Mouse (Mus musculus): Measurements from ENCODE around the gene Rasgef1b. TPM values are rescaled to one million over a fixed set of nuclear protein-coding genes. Genes with fewer than 3 reads are reported as not detected.
A peak's percentile ranks its signal among the peaks of the same experiment; 100 is the strongest.

The Rasgef1b gene
- total and polyA plus RNA-seq, 2 experiments: 4.0 to 20.4 TPM

DNA sequence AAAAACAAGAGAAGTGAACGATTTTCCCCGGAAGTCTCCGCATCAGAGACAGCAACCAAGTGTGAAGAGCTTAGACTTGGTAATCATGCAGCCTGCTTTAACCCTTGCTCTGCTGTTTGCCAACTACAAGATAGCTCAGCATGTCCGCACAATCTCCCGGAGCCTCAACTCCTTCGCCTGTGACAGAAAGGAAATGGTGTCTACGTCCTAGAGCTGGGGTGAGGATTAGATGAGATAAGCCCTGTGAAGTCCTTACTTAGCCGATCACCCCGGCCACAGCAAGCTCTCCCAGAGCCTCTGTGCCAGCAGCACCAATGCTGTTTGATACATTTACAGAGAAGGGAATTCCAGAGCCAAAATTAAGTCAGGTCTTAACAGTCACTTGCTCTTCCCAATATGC, 235.0 kb downstream of the Rasgef1b start:
- no peak for TF ChIP-seq CTCF (IDR thresholded peaks at IDR 0.05; ENCODE audit: low read depth, low read length)
- no peak for TF ChIP-seq POLR2A (IDR thresholded peaks at IDR 0.05; ENCODE audit: extremely low read depth, insufficient read depth, low read length)
- H3K4me3 ChIP-seq (ENCODE audit: insufficient read depth, low read depth, low read length): no peak overlapping the region
- no peak overlapping the region for H3K27ac ChIP-seq (replicated peaks; ENCODE audit: insufficient read depth, low read depth, low read length)
- no peaks in the 10 kb centered on the region for H3K79me2 ChIP-seq (ENCODE audit: control insufficient read depth, insufficient read depth, low read length)
- no peak overlapping the region for H3K9ac ChIP-seq (ENCODE audit: low read depth, low read length)
- peaks cover 2% of the 10 kb centered on the region; the same call in 1 of the 2 replicates for H3K4me1 ChIP-seq (ENCODE audit: control insufficient read depth, insufficient read depth, low read length)
- no peaks in the 10 kb centered on the region for H3K36me3 ChIP-seq (ENCODE audit: control insufficient read depth, insufficient read depth, low read length)
- WGBS: 76% methylated on average over 9 of the region's 9 CpGs
- H3K27me3 ChIP-seq (ENCODE audit: control insufficient read depth, insufficient read depth, low read length): no peaks in the 10 kb centered on the region
- no peak for DNase-seq (ENCODE audit: extremely low read depth, low read depth, low spot score)

DNA sequence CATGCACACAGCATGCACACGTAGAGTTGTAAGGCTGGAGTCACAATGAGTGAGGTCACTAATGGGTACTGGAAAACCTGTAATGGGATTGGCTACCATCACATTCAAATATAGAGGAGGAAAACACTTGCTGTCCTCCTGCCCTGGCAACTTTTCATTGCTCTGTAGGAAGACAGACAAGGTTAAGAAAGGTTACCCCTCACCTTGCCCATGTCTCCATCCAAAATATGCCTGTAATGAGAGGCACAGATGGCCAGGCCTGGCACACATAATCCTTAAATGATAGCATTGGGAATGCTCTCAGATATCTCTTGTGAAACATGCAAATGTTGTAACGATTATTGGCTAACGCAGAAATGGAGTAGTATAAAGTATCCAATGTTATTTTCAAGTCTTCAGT, 235.8 kb downstream of the Rasgef1b start:
- Histone ChIP-seq H3K9ac (ENCODE audit: low read depth, low read length) (no peak overlapping the region), H3K79me2 (ENCODE audit: control insufficient read depth, insufficient read depth, low read length) (no peaks in the 10 kb centered on the region), H3K4me1 (ENCODE audit: control insufficient read depth, insufficient read depth, low read length) (peaks cover 2% of the 10 kb centered on the region; the same call in 1 of the 2 replicates), H3K27me3 (ENCODE audit: control insufficient read depth, insufficient read depth, low read length) (no peaks in the 10 kb centered on the region), H3K36me3 (ENCODE audit: control insufficient read depth, insufficient read depth, low read length) (no peaks in the 10 kb centered on the region), H3K4me3 (ENCODE audit: insufficient read depth, low read depth, low read length) (no peak overlapping the region), H3K27ac (replicated peaks; ENCODE audit: insufficient read depth, low read depth, low read length) (no peak overlapping the region)
- TF ChIP-seq CTCF (IDR thresholded peaks at IDR 0.05; ENCODE audit: low read depth, low read length) (no peak), POLR2A (IDR thresholded peaks at IDR 0.05; ENCODE audit: extremely low read depth, insufficient read depth, low read length) (no peak)
- no peak for DNase-seq (ENCODE audit: extremely low read depth, low read depth, low spot score)
- WGBS: 90% methylated on average over 3 of the region's 3 CpGs

DNA sequence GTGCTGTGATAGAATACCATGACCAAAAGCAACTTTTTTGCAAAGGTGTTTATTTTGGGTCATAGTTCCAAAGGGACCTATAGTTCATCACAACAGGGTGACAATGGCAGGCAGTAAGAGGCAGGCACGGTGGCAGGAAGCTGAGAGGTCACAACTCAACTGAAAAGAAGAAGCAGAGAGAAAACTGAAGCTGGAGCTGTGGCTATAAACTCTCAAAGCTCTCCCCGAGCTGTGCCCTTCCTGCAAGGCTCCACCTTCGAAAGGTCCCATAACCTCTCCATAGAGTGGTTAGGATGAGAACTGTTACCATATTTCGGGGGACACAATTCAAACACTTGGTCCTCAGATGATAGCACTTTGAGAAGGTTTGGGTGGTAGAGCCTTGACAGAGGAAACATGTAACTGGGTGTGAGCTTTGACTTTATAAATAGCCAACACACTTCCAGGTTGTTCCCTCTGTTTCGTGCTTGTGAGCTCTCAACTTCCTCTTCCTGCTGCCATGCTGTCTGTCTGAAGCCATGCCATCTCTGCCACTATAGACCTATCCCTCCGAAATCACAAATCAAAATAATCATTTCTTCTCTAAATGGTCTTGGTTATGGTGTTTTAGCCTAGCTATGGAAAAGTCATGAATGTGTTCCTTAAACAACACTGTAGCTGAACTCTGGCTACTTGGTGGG, 240.2 kb downstream of the Rasgef1b start:
- no peaks in the 10 kb centered on the region for H3K27me3 ChIP-seq (ENCODE audit: control insufficient read depth, insufficient read depth, low read length)
- H3K36me3 ChIP-seq (ENCODE audit: control insufficient read depth, insufficient read depth, low read length): no peaks in the 10 kb centered on the region
- H3K4me1 ChIP-seq (ENCODE audit: control insufficient read depth, insufficient read depth, low read length): no peaks in the 10 kb centered on the region
- no peak for TF ChIP-seq POLR2A (IDR thresholded peaks at IDR 0.05; ENCODE audit: extremely low read depth, insufficient read depth, low read length)
- no peak for TF ChIP-seq CTCF (IDR thresholded peaks at IDR 0.05; ENCODE audit: low read depth, low read length)
- no peak for DNase-seq (ENCODE audit: extremely low read depth, low read depth, low spot score)
- H3K79me2 ChIP-seq (ENCODE audit: control insufficient read depth, insufficient read depth, low read length): no peaks in the 10 kb centered on the region
- 79% methylated on average over 6 of the region's 6 CpGs for WGBS
- H3K9ac ChIP-seq (ENCODE audit: low read depth, low read length): no peak overlapping the region
- H3K4me3 ChIP-seq (ENCODE audit: insufficient read depth, low read depth, low read length): no peak overlapping the region
- no peak overlapping the region for H3K27ac ChIP-seq (replicated peaks; ENCODE audit: insufficient read depth, low read depth, low read length)

DNA sequence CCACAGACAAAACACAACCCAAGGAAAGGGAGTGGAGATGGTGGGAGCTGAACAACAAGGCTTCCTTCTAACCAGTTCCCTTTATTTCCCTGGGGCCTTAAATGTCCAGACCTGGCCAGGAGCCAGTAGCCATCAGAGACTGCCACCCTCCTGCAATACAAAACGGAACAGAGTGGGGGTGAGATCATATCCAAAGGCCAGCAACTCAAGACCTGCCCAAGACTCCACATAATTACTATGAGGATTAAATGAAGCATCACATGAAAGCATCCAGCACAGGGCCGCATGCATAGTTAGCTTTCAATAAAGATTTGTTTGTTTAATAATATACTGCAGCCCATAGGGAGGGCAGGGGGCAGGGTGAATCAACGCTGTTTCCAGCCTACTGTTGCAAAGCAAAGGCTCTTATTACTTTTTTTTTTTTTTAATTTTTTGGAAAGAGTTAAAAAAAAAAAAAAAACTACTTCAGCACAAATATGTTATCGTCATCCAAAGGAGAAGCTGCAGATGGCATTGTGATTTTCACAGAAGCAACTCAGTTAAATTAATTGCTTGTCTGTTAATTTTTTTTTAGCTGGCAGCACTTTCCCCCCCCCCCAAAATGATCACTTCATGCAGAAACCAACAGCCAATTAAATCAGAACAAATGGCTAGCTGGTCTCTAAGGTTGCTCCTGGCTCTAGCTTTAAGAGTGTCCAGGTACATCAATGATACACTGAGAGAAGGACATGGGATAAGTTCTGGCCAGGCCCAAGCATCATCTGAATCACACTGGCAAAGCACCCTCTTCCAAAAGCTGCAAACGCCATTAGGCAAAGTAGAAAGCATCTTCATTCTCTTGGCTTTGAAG, 241.6 kb downstream of the Rasgef1b start:
- H3K4me3 ChIP-seq (ENCODE audit: insufficient read depth, low read depth, low read length): no peak overlapping the region
- H3K4me1 ChIP-seq (ENCODE audit: control insufficient read depth, insufficient read depth, low read length): no peaks in the 10 kb centered on the region
- peak; percentile 11 for DNase-seq (ENCODE audit: extremely low read depth, low read depth, low spot score)
- TF ChIP-seq CTCF (IDR thresholded peaks at IDR 0.05; ENCODE audit: low read depth, low read length): no peak
- no peak for TF ChIP-seq POLR2A (IDR thresholded peaks at IDR 0.05; ENCODE audit: extremely low read depth, insufficient read depth, low read length)
- no peak overlapping the region for H3K27ac ChIP-seq (replicated peaks; ENCODE audit: insufficient read depth, low read depth, low read length)
- 86% methylated on average over 5 of the region's 5 CpGs for WGBS
- no peaks in the 10 kb centered on the region for H3K79me2 ChIP-seq (ENCODE audit: control insufficient read depth, insufficient read depth, low read length)
- no peaks in the 10 kb centered on the region for H3K27me3 ChIP-seq (ENCODE audit: control insufficient read depth, insufficient read depth, low read length)
- no peak overlapping the region for H3K9ac ChIP-seq (ENCODE audit: low read depth, low read length)
- no peaks in the 10 kb centered on the region for H3K36me3 ChIP-seq (ENCODE audit: control insufficient read depth, insufficient read depth, low read length)

DNA sequence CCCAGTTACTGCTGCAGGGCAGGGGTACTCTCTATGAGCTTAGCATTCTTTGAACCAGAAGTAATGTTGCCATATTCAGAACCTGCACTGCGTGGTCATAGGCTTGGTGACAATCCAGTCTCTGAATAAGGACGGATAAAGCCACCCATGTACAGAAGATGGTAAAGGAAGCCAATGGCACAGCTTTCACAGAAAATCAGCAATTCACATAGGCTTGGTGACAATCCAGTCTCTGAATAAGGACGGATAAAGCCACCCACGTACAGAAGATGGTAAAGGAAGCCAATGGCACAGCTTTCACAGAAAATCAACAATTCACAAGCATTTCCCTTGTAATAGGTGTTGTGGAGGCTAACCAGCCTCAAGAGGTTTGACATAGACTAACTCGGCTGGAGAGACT, 245.7 kb downstream of the Rasgef1b start:
- 94% methylated on average over 5 of the region's 5 CpGs for WGBS

More for the DNA sequence above, 245.7 kb downstream of the Rasgef1b start:
- TF ChIP-seq POLR2A (IDR thresholded peaks at IDR 0.05; ENCODE audit: extremely low read depth, insufficient read depth, low read length): no peak
- TF ChIP-seq CTCF (IDR thresholded peaks at IDR 0.05; ENCODE audit: low read depth, low read length): no peak
- no peak for DNase-seq (ENCODE audit: extremely low read depth, low read depth, low spot score)
- H3K27ac ChIP-seq (replicated peaks; ENCODE audit: insufficient read depth, low read depth, low read length): no peak overlapping the region
- H3K79me2 ChIP-seq (ENCODE audit: control insufficient read depth, insufficient read depth, low read length): no peaks in the 10 kb centered on the region
- H3K4me3 ChIP-seq (ENCODE audit: insufficient read depth, low read depth, low read length): no peak overlapping the region
- H3K4me1 ChIP-seq (ENCODE audit: control insufficient read depth, insufficient read depth, low read length): no peaks in the 10 kb centered on the region
- H3K27me3 ChIP-seq (ENCODE audit: control insufficient read depth, insufficient read depth, low read length): no peaks in the 10 kb centered on the region
- H3K9ac ChIP-seq (ENCODE audit: low read depth, low read length): no peak overlapping the region
- H3K36me3 ChIP-seq (ENCODE audit: control insufficient read depth, insufficient read depth, low read length): no peaks in the 10 kb centered on the region

All from liver, adult 2 months (tissue).